Mouse (Mus musculus): ENCODE measurements around the gene Traf3ip3. TPM values are rescaled to one million over a fixed set of nuclear protein-coding genes. Genes with fewer than 3 reads are reported as not detected.
A peak's percentile ranks its signal among the peaks of the same experiment; 100 is the strongest.

Gene Traf3ip3
- polyA plus RNA-seq, 1 experiment from 2014 or later: 9.2 TPM

- DNase-seq (ENCODE audit: low spot score) (no peak), ATAC-seq (replicated peaks; ENCODE audit: low FRiP score) (no peak)
- Histone ChIP-seq H3K9ac (ENCODE audit: low read depth, low read length) (no peak overlapping the region), H3K36me3 (ENCODE audit: control insufficient read depth, insufficient read depth, low read length) (no peaks in the 10 kb centered on the region), H3K27ac (ENCODE audit: low read depth, low read length) (no peak overlapping the region), H3K4me3 (ENCODE audit: low read depth, low read length) (no peak overlapping the region), H3K9me3 (ENCODE audit: control insufficient read depth, low read length) (no peaks in the 10 kb centered on the region), H3K4me1 (replicated peaks; ENCODE audit: control insufficient read depth, insufficient read depth, low read length) (no peaks in the 10 kb centered on the region), H3K4me2 (no peak overlapping the region), H3K27me3 (replicated peaks; ENCODE audit: control insufficient read depth, insufficient read depth, low read length) (no peaks in the 10 kb centered on the region)
- 93% methylated on average over 2 of the region's 2 CpGs for WGBS
These were observed 32.7 kb upstream of the Traf3ip3 start for GRCm38 (mm10) chr1:193234130-193234645.

- WGBS: 80% methylated on average over 2 of the region's 2 CpGs
- ATAC-seq (replicated peaks; ENCODE audit: low FRiP score): no peak
- no peaks in the 10 kb centered on the region for H3K27me3 ChIP-seq (replicated peaks; ENCODE audit: control insufficient read depth, insufficient read depth, low read length)
These were observed 31.2 kb upstream of the Traf3ip3 start for GRCm38 (mm10) chr1:193232732-193233131.

DNA sequence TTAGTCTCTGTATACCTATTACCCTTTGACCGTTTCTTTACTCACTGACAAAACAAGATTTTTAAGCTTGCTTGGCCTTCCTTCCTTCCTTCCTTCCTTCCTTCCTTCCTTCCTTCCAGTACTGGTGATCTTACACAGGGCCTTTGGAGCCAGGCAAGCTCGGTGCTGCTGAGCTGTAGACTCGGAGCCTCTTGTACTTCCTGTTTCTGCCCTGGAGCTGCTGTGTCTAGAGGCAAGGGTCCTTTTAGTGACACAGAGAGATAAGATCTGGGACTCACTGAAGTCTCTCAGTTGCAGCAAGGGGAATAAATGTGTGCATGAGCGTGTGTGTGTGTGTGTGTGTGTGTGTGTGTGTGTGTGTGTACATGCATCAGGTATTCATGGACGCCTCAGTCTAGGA is 29.4 kb upstream of the Traf3ip3 start:
- Histone ChIP-seq H3K4me2 (no peak overlapping the region), H3K27me3 (replicated peaks; ENCODE audit: control insufficient read depth, insufficient read depth, low read length) (no peaks in the 10 kb centered on the region), H3K4me3 (ENCODE audit: low read depth, low read length) (no peak overlapping the region), H3K9ac (ENCODE audit: low read depth, low read length) (no peak overlapping the region), H3K4me1 (replicated peaks; ENCODE audit: control insufficient read depth, insufficient read depth, low read length) (no peaks in the 10 kb centered on the region), H3K9me3 (ENCODE audit: control insufficient read depth, low read length) (no peaks in the 10 kb centered on the region), H3K27ac (ENCODE audit: low read depth, low read length) (no peak overlapping the region), H3K36me3 (ENCODE audit: control insufficient read depth, insufficient read depth, low read length) (no peaks in the 10 kb centered on the region)
- ATAC-seq (replicated peaks; ENCODE audit: low FRiP score) (0 out of 2 replicates have a peak, but pooled peaks have one; percentile 26), DNase-seq (ENCODE audit: low spot score) (no peak)
- 40% methylated on average over 5 of the region's 5 CpGs for WGBS

More at GRCm38 (mm10) chr1:193232732-193233131, 31.2 kb upstream of the Traf3ip3 start:
- DNase-seq (ENCODE audit: low spot score): no peak
- Histone ChIP-seq H3K4me2 (no peak overlapping the region), H3K4me3 (ENCODE audit: low read depth, low read length) (no peak overlapping the region), H3K36me3 (ENCODE audit: control insufficient read depth, insufficient read depth, low read length) (no peaks in the 10 kb centered on the region), H3K9me3 (ENCODE audit: control insufficient read depth, low read length) (no peaks in the 10 kb centered on the region), H3K4me1 (replicated peaks; ENCODE audit: control insufficient read depth, insufficient read depth, low read length) (no peaks in the 10 kb centered on the region), H3K9ac (ENCODE audit: low read depth, low read length) (no peak overlapping the region), H3K27ac (ENCODE audit: low read depth, low read length) (no peak overlapping the region)

GRCm38 (mm10) chr1:193230531-193230930 is 29.0 kb upstream of the Traf3ip3 start:
- Histone ChIP-seq H3K27me3 (replicated peaks; ENCODE audit: control insufficient read depth, insufficient read depth, low read length) (no peaks in the 10 kb centered on the region), H3K4me1 (replicated peaks; ENCODE audit: control insufficient read depth, insufficient read depth, low read length) (no peaks in the 10 kb centered on the region), H3K9me3 (ENCODE audit: control insufficient read depth, low read length) (no peaks in the 10 kb centered on the region), H3K4me3 (ENCODE audit: low read depth, low read length) (no peak overlapping the region), H3K4me2 (no peak overlapping the region), H3K9ac (ENCODE audit: low read depth, low read length) (no peak overlapping the region), H3K36me3 (ENCODE audit: control insufficient read depth, insufficient read depth, low read length) (no peaks in the 10 kb centered on the region), H3K27ac (ENCODE audit: low read depth, low read length) (no peak overlapping the region)
- DNase-seq (ENCODE audit: low spot score): no peak
- ATAC-seq (replicated peaks; ENCODE audit: low FRiP score): no peak
- 69% methylated on average over 3 of the region's 3 CpGs for WGBS

DNA sequence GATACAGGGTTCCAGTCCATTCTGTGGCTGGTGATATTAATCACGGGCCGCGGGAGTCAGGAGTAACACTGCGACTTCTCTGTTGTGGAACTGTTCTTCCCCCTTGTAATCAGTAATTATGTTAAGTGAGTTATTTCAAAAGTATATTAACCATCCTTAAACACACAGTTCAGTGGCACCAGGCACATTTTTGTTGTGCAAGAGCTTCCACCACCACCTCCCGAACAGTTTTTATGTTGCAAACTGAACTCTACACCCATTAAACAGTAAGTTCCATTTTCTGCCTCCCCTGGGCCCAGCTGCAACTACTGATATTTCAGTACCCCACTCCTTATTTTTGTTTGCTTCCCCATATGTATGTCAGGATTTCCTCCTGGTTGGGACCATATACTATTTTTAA is 28.1 kb upstream of the Traf3ip3 start:
- Histone ChIP-seq H3K36me3 (ENCODE audit: control insufficient read depth, insufficient read depth, low read length) (no peaks in the 10 kb centered on the region), H3K4me1 (replicated peaks; ENCODE audit: control insufficient read depth, insufficient read depth, low read length) (no peaks in the 10 kb centered on the region), H3K9ac (ENCODE audit: low read depth, low read length) (no peak overlapping the region), H3K4me2 (no peak overlapping the region), H3K4me3 (ENCODE audit: low read depth, low read length) (no peak overlapping the region), H3K27me3 (replicated peaks; ENCODE audit: control insufficient read depth, insufficient read depth, low read length) (no peaks in the 10 kb centered on the region), H3K27ac (ENCODE audit: low read depth, low read length) (no peak overlapping the region), H3K9me3 (ENCODE audit: control insufficient read depth, low read length) (no peaks in the 10 kb centered on the region)
- DNase-seq (ENCODE audit: low spot score) (no peak), ATAC-seq (replicated peaks; ENCODE audit: low FRiP score) (no peak)
- WGBS: 89% methylated on average over 5 of the region's 5 CpGs

GRCm38 (mm10) chr1:193227537-193227936 is 26.0 kb upstream of the Traf3ip3 start:
- Histone ChIP-seq H3K4me2 (no peak overlapping the region), H3K9ac (ENCODE audit: low read depth, low read length) (no peak overlapping the region), H3K36me3 (ENCODE audit: control insufficient read depth, insufficient read depth, low read length) (no peaks in the 10 kb centered on the region), H3K4me3 (ENCODE audit: low read depth, low read length) (no peak overlapping the region), H3K27me3 (replicated peaks; ENCODE audit: control insufficient read depth, insufficient read depth, low read length) (no peaks in the 10 kb centered on the region), H3K27ac (ENCODE audit: low read depth, low read length) (no peak overlapping the region), H3K9me3 (ENCODE audit: control insufficient read depth, low read length) (no peaks in the 10 kb centered on the region), H3K4me1 (replicated peaks; ENCODE audit: control insufficient read depth, insufficient read depth, low read length) (no peaks in the 10 kb centered on the region)
- DNase-seq (ENCODE audit: low spot score) (no peak), ATAC-seq (replicated peaks; ENCODE audit: low FRiP score) (no peak)
- 87% methylated on average over 4 of the region's 4 CpGs for WGBS

DNA sequence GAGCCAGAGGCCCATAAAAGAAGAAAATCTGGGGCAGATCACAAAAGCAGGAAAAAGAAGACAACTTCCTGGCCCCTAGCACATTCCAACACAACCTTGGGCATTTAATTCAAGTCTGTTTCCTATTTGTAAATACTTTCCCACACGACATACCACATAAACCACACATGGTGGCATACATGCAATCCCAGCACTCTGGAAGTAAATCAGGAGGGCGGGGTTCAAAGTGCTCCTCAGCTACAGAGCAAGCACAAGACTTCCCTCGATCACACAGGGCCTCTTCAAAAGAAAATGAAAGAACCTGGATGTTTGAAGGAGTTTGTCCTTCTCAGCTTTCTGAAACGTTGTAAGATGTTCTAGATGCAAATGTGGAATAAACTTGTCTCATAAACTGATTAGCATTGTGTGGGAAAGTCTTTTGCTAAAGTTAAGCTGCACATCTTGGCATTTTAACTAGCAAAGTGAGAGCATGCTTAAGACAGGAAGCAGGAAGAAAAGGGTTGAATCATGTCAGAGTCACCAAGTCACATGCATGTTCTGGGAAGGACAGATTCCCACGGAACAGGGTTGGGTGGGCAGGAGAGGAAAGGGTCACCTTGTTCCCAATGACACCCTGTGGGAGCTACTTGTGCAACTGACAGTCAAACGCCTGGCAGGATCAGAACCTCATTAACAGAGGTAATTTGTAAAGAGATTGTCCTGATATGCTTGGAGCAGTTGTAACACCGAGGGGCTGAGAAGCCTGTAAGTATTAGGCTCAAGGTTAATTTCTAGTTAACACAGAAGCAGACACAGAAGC is 25.4 kb upstream of the Traf3ip3 start:
- Histone ChIP-seq H3K9ac (ENCODE audit: low read depth, low read length) (no peak overlapping the region), H3K36me3 (ENCODE audit: control insufficient read depth, insufficient read depth, low read length) (no peaks in the 10 kb centered on the region), H3K27ac (ENCODE audit: low read depth, low read length) (no peak overlapping the region), H3K4me3 (ENCODE audit: low read depth, low read length) (no peak overlapping the region), H3K27me3 (replicated peaks; ENCODE audit: control insufficient read depth, insufficient read depth, low read length) (no peaks in the 10 kb centered on the region), H3K4me2 (no peak overlapping the region), H3K4me1 (replicated peaks; ENCODE audit: control insufficient read depth, insufficient read depth, low read length) (no peaks in the 10 kb centered on the region), H3K9me3 (ENCODE audit: control insufficient read depth, low read length) (no peaks in the 10 kb centered on the region)
- no peak for ATAC-seq (replicated peaks; ENCODE audit: low FRiP score)
- WGBS: 43% methylated on average over 7 of the region's 7 CpGs
- no peak for DNase-seq (ENCODE audit: low spot score)

DNA sequence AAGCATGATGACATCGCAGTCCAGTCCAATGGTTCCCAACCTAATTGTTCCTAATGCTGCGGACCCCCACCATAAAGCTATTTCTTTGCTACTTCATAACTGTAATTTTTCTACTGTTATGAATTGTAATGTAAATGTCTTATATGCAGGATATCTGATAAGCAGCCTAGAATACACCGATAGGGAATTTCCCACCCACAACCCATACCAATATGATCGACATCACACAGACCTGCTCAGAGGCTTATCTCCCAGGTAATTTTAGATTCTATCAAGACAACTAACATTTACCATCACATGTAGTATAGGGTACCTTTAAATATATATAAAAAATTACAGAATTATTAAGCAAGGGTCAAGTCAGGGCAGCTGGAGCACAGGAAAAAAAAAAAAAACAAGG is 24.6 kb upstream of the Traf3ip3 start:
- no peak overlapping the region for H3K4me2 ChIP-seq
- DNase-seq (ENCODE audit: low spot score) (no peak), ATAC-seq (replicated peaks; ENCODE audit: low FRiP score) (no peak)
- H3K9me3 ChIP-seq (ENCODE audit: control insufficient read depth, low read length): no peaks in the 10 kb centered on the region
- no peak overlapping the region for H3K27ac ChIP-seq (ENCODE audit: low read depth, low read length)
- H3K27me3 ChIP-seq (replicated peaks; ENCODE audit: control insufficient read depth, insufficient read depth, low read length): no peaks in the 10 kb centered on the region
- 80% methylated on average over 4 of the region's 4 CpGs for WGBS
- H3K4me1 ChIP-seq (replicated peaks; ENCODE audit: control insufficient read depth, insufficient read depth, low read length): no peaks in the 10 kb centered on the region
- H3K9ac ChIP-seq (ENCODE audit: low read depth, low read length): no peak overlapping the region
- H3K4me3 ChIP-seq (ENCODE audit: low read depth, low read length): no peak overlapping the region
- no peaks in the 10 kb centered on the region for H3K36me3 ChIP-seq (ENCODE audit: control insufficient read depth, insufficient read depth, low read length)

DNA sequence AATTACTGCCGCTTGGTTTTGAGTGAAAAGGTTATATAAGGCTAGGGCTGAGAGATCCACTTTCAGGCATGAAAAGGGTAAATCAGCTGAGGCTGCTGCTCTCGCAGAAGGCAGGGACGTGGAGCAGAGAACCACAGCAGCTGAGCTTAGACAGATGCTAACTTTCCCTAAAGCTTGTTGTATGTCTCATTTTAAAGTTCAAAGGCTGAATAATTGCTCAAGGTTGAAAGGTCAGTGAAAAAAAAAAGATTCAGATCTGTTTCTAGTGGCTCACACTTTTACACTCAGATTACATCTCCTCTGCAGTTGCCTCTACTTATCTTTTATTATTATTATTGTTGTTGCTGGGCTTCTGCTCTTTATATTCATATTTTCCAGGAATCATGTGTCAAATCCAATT is 24.0 kb upstream of the Traf3ip3 start:
- no peak overlapping the region for H3K27ac ChIP-seq (ENCODE audit: low read depth, low read length)
- H3K9me3 ChIP-seq (ENCODE audit: control insufficient read depth, low read length): no peaks in the 10 kb centered on the region
- DNase-seq (ENCODE audit: low spot score) (no peak), ATAC-seq (replicated peaks; ENCODE audit: low FRiP score) (no peak)
- no peak overlapping the region for H3K9ac ChIP-seq (ENCODE audit: low read depth, low read length)
- H3K36me3 ChIP-seq (ENCODE audit: control insufficient read depth, insufficient read depth, low read length): no peaks in the 10 kb centered on the region
- no peak overlapping the region for H3K4me2 ChIP-seq
- no peak overlapping the region for H3K4me3 ChIP-seq (ENCODE audit: low read depth, low read length)
- WGBS: 65% methylated on average over 3 of the region's 3 CpGs
- no peaks in the 10 kb centered on the region for H3K27me3 ChIP-seq (replicated peaks; ENCODE audit: control insufficient read depth, insufficient read depth, low read length)
- H3K4me1 ChIP-seq (replicated peaks; ENCODE audit: control insufficient read depth, insufficient read depth, low read length): no peaks in the 10 kb centered on the region

Data from liver, embryonic 11.5 days (tissue).